Mouse (Mus musculus) WW6 (cell line): Measurements from ENCODE around the gene Erich6.

ENCODE experiments used
- DNase-seq: peaks from one replicate; pipeline ENCODE4 v3.0.0-alpha.2; 2013; ENCODE audit warnings: low read depth, low spot score

Gene Erich6

DNA sequence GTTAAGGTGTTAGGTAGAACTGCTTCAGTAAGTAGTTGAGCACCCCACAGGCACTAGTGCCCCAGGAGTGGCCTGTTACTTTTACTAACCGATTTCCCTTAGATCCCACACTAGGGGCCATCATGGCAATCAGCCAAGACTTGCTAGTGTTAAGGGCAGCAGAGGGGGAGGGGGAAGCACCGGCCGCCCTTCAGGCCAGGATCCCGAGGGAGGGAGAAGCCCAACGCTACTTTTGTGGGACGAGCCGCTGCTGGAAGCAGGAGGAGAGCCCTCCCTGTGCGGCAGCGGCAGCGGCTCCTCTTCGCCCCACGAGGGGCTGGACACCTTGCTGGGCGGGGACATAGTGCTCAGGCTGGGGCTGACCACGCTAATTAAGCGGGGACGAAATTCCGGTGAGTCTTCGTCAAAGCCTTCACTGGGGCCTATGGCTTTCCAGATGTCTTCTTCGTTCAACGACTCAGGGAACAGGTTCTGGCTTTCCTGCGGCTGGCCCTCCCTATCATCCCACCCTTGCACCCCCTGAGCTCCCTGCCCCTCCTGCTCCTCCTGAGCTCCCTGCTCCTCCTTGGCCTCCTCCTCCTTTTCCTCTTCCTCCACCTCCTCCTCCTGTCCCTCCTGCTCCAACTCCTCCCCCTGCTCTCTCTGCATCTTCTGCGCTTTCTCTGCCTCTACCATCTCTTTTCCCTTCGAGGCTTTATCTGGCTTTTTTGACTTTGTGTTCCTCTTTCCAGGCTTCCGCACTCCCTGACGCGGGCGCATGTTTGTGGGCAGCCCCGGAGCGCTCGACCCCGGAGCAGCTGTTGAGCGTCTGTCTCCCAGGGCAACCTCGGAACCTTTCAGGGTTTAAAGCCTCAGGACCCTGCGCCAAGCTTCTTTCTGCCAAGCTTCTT is at the start of gene Erich6:
Gene Erich6 (minus strand): TSS at position 802 of the 890 bp plus-strand sequence.
- DNase-seq = no peak

DNA sequence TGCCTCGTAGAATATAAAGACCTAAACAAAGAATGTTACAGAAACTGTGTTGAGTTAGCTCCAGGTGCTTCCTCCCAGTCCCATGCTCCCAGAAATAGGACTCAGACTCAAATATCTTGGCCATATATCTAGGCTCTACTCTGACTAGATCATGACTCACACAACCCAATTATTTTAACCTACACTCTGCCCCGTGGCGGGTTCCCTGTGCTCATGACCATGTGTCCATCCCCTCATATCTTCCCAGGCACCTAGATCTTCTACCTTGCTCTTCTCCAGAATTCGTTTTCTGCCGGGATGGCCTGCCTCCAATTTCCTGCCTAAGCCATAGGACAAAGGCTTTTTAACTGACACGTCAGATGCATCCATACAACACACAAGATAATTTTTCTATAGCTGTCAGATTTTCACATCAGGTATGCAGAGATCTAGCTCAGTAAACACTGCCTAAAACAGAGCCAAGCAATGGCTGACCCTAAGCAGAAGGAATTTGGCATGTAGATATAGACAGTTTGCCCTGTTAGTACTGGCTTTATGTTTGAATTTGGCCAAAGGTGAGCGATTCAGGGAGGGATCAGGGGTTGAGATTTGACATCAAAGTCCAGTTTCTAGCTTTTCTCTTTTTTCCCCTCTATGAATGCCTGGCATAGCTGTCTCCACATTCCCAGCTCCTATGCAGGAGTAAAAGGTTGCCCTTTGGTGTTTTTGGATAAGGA is 49.4 kb upstream of the Erich6 start:
- DNase-seq = no peak

DNA sequence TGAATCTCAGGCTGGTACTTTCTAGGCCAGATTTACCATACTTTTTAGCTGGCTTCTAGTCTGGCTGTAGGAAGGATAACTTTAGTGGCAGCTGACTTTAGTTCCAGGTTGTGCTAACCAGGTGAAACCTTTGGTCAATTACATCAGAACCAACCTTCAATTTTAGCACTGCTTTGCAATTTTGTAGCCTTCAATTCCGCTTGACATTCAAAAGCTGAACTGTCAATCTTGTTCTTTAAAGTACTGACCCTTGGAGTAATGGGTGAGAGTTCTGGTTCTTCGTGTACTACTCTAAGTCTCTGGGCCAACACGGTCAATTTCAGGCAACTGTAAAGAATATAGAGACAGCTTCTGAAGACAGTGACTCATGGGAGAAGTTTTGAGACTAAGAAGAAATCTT is 48.4 kb upstream of the Erich6 start:
- DNase-seq = no peak

DNA sequence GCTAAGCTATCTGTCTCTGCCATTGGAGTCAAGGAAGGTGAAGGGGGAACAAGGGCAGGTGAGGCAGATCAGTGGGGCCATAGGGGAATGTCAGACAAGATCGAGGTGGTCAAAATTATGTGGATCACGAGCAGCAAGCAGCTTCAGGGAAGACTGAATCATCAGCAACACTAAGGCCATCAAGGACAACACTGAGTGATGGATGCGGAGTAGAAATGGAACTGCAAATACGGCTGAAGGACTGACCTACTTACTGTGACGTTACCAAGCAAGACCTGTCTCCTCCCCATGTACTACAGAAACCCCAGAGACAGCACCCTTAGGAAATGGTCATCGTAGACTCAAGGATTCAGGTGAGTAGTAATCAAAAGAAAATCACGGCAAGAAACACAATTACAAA is 46.3 kb upstream of the Erich6 start:
- no peak for DNase-seq

DNA sequence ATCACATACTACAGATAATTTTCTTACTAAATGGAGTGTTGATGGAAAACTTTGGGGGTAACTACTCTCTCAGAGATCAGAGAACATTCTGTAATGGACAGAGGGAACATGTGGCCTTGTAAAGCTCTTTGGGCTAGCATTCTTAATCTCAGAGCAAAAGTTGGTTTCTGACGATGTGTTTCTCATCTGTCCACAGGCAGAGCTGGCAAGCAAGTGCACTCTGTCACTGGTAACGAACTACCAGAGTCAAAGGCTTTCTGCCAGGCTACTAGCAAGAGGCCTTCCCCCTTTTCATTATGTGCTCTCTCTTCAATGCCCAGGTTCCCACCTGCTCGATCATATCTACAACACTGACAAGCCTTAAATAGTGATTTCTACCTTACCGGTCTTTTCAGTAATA is 45.3 kb upstream of the Erich6 start:
- no peak for DNase-seq

DNA sequence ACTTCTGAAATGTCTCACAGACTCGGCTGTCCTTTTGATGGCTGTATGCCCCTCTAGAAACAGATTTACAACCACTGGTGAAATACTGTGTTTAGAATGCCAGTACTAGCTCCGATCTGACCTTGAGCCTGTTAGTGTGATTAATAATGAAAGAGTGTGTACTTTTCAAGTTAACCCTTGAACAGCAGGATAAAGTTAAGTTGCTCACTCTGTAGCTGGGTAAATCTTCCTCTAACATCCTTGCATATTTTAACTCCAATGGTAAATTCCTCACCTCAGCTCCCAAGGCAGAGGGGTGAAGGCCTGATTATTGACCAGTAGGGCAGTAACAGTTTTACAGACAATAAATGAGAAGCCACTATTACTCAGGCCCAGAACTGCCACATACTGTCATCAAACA is 44.8 kb upstream of the Erich6 start:
- DNase-seq = no peak

DNA sequence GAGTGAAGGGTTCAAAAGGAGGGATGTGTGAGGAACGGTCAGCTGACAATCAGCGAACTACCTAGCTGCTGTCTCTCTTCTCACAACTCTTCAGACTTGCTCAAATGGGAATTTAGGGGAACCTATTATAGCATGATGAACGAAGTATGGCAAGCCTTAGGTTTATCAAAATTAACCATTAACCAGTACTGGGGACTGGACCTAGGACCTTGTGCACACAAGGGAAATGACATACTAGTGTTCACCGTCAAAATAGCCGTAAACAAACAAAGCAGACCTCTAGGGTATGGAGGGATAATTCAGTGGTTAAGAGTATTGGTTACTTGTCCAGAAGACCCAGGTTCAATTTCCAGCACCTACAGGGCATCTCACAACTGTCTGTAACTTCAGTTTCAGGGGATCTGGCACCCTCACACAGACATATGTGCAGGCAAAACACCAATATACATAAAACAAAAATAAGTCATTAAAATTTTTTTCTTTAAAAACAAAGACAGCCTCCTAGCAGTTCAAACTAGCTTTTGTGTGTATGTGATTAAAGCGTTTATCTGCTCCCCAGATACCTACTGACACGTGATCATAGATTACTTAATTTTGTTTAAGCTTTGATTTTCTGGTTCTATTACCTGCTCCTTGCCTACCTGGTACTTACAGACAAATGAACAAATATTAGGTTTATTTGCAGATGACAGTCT is 44.1 kb upstream of the Erich6 start:
- DNase-seq = no peak

DNA sequence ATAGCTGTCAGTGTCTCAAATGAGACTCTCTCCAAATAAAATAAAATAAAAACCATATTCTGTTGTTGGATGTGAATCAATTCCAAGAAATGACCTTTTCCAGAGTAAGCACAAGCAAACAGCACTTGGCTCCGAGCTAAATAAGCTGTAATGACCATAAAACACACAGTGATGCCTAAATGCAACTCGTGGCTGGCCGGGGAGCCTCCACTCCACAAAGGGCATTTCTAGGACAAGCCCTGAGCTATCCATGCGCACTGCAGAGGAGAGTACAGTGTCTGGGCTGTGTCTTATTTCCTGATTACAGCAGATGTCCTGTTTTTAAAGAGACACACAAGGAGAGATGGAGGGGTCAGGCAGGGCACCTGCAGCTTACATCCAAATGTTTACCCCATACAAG is 43.0 kb upstream of the Erich6 start:
- DNase-seq = no peak

DNA sequence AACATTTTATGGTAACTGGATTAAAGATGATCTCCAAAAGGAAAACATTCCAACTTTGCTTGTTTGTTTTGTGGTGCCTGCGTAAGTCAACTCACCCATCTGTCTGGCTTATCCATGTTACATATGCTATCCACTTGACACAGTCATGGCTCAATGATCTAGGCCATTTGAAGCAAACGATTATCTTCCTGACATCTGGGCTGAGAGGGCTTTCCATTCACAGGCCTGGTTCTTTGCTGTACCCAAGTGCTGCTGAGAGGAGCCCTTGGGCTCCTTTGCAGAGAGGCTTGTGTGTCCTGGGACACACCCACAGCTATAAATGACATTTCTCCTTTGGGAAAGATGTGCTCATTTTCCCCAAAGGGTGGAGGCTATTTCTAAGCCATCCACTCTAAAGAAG is 41.9 kb upstream of the Erich6 start:
- DNase-seq = no peak

DNA sequence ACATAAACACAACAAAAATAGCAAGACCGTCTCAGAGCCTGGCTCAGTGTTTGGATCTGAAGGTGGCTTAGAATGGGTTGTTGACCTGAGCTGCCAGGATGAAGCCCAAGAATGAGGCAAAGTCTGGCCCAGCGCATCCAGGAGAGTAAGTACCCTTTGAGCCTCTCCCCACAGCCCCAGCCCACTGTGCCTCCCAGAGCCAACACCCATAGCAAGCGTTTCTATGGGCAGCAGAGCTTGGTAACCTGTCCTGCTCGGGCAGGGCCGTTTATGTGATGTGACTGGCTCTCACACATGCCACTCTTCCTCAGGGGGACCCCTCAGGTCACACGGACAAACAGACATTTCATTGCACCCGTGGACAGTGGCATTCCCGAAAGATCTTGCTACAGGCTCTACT is 41.4 kb upstream of the Erich6 start:
- no peak for DNase-seq

DNA sequence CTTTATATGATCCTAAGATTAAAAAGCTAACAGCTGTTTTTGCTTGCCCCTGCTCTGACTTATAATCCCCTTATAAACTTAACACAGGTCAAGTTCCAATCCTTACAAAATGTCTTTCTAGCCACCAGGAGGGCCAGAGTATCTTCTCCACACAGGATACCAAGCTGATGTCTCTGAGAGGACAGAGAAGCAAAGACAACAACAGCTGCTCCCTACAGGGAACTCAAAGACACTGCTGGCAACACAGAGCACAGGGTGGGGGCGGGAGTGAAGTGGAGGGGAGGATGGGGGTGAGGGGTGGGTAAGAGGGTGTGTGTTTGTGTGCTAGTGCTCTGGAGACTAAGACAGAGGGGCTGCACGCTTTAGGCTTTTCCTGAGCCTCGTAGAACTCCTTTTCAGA is 40.6 kb upstream of the Erich6 start:
- DNase-seq = no peak

DNA sequence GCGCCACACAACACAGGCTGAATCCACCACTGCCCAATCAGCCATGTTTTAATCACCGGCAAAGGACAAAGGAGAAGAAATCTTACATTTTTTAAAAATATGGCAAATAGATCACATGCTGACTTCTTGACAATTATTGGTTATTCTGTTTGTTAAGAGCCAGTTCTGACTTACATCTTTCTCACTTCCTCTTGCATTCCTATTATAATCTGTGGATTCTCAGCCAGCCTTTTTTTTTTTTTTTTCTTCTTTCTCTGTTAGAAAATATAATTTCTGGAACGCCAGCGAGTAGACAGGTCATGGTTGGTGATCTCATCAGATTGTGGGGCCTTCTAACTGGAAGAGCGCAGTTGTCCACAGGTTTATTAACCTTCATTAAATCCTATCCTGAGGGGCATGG is 36.3 kb upstream of the Erich6 start:
- DNase-seq = no peak

DNA sequence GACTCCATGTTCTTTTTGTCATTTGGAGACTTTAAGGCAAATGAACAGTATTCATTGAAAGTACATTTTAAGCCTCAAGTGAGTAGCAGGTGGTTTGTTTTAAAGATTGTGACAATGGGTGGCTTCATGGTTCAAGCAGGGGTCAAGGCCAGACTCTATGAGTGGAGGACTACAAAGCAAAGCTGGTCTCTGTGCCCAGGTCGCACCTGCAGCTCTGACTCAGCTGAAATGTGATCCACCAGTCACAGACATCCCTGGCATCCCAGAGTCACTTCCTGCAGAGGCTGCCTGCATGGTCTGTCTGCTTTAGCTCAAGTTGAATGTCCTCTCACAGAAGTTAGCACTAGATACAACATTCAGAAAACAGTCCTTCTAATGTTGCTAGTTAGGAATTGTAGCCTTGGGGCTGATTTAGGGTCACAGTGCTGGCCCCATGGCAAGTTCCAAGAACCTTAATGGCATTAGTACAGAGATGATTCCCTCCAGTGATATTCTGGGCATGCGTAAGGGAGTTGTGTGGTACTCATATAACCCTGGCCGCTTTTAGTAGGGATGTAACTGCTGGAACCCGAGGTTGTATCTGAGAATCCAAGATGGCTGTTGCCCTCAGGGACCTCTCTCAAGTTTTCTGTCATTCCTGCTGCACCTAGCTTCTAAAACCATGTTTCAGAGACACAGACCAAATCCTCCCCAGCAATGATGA is 35.6 kb upstream of the Erich6 start:
- no peak for DNase-seq

DNA sequence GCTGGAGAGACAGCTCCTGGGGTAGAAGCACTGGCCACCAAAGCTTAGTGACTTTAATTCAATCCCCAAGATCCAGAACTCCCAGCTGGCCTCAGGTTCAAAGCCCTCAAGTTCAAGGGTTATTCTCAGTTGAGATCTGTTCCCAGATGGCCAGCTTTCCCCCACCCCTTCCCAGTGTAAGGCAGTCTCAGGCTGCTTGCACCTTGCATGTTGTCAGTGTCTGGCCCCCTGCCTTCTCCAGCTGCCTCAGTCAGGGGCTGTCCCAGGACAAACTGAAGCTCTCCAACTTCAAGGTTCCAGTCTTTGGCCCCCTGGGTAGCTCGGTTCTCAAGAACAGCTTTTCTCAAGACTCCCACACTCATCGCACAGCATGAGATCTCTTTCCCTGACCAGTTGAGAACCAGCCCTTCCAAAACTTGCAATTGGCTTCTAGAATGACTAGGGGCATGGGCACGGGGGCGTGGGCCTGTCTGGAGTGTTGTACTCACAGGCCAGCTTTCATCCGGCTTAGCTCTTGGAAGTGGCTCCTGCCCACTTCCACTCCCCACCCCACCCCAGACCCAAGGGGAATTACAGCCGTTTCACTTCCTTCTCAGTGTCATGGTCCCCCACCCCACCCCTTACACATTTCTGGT is 34.7 kb upstream of the Erich6 start:
- DNase-seq = no peak

DNA sequence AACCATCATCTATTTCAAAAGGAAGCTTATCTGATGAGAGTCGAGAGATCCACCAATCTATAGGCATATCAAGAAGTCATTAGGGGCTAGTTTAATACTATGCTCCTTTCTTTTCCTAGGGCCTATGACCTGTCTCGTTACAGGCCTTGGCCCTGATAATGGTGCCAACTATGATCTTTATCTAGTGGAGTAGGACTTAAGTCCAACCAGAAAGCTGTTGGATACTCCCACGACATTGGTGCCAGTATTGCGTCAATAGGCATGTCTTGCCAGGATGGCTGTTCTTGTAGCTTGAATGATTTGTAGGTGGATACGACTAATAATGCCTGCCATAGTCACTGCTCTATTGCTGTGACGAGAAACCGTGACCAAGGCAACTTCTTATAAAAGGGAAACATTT is 27.0 kb upstream of the Erich6 start:
- DNase-seq = no peak

DNA sequence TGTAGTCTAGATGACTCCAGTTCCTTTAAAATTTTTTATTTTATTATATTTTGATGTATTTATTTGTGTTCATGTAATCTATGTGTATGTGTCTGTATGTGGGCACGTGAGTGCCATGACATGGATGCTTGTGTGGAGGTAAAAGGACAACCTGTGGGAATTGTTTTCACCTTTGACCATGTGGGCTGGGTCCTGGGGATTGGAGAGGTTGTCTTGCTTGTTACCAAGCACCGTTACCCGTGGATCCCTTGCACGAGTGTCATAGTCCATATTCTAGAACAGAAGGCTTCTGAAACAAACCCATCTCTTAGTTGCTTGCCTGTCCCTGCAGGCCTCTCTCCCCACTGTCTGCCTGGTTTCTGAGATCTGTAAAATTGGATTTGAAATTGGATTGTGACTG is 23.6 kb upstream of the Erich6 start:
- DNase-seq = no peak

DNA sequence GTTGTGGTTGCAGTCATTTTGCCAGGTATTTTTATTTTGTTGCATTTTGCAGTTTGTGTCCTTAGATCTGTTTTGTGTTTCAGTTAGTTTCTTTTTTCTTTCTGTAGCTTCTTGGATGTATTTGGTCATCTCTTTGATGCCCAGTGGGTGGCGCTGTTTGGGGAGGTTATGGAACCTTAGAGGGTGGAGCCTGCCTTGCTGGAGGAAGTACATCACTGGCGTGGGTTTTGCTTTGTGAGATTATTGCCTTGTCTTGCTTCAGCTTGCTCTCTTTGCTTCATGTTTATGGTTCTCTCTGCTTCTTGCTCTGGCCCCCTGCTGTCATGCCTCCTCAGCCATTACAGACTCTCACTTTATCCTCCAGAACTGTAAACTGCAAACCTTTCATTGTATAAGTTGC is 20.3 kb upstream of the Erich6 start:
- no peak for DNase-seq

DNA sequence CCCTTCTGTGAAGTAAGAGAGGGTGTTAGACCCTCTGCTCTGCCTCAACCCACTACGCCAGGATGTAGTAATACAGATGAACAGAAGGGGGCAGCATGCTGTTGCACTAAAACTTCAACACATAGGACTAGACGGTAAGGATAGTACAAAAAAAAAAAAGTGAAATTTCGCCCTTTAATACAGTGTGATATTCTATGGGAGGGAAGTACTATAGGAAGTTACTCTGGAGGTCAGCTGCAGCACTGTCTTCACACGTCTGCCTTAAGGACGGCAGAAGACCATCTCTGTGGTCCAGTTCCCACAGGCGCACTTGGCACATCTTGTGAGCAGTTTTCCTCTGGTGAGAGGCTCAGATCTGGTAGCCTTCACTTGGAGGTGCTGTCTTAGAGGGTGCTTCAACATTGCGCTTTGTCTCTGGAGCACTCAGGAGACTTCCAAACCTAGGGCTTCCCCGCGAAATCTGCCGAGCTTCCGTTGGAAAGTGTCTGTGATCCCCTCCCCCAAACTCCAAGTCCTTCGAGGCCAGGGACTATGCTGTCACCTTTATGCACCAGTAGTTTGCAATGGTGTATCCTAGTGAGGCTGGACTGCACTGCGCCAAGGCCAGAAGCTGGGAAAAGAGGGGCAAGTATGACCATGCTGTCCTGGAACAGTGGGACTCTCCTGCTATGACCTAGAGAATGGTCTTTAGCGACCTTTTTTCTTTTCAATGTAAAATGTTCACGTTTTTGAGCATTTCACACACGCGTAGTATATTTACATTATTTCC is 18.5 kb upstream of the Erich6 start:
- no peak for DNase-seq

DNA sequence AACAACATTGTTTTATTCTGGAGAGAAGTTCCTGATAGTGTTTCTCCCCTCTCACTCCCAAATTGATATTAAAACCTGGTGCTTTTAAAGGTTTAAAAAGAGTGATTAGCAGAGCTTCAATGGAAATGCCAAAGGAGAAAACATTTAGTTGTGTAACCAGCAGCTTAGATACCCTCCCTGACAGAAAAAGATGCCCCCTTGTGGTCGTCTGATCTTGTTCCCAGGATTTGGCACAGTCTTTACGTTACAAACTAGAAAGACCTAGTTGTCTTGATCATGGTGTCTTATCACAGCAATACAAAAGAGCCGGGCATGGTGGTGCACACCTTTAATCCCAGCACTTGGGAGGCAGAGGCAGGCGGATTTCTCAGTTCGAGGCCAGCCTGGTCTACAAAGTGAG is 16.9 kb upstream of the Erich6 start:
- DNase-seq = no peak

DNA sequence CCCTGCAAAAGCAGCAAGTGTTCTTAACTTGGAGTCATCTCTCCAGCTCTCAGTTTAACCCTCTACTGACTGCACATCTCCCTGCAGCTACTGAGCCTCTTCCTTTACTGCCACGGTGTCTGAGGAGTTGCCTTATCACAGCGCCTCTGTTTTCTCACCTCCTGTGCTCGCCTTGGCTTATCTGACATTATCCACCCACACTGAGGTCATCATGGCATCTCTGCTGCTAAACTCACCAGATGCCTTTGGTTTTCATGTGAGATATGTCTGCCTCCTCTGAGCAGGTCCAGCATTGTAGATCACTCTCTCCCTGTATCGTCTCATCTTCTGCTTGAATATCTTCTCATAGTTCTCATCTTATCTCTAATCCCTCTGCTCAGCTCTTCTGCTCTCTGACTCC is 13.3 kb upstream of the Erich6 start:
- DNase-seq = no peak

DNA sequence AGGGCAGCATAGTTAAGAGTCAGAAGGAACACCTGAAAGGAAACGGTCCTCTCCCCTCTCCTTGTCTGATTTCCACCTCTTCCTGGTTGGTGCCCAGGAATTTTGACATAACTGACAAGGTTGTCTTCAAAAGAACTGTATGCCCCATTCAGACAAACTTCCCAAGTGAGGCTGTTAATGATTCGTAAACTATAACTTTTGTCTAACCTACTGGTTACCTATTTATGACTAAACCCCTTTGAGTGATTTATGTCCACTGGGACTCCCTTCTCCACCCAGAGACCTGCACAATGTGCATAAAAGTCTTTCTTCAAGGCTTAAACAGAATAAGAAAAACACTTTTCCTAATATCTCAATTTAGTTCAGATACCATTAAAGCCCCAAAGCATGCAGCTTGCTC is 10.2 kb upstream of the Erich6 start:
- no peak for DNase-seq
